Mouse (Mus musculus) liver, embryonic 14.5 days (tissue): Measurements from ENCODE around the gene Nppc.

Experiments
- CTCF ChIP-seq: IDR thresholded peaks from 2 replicates; pipeline ENCODE4 v1.5.1; 2016; ENCODE audit warnings: antibody characterized with exemption, low read depth, control low read depth
- EP300 ChIP-seq: IDR thresholded peaks from 2 replicates; pipeline ENCODE4 v1.6.1; 2016; ENCODE audit warnings: antibody characterized with exemption, low read depth

- TF ChIP-seq EP300 (no peak), CTCF (no peak)
Observed at GRCm38 (mm10) chr1:86633434-86633833, 36.9 kb downstream of the Nppc start.
